Mouse (Mus musculus) liver, adult 2 months (tissue): Measurements from ENCODE around the gene Lama2. TPM values are rescaled to one million over a fixed set of nuclear protein-coding genes. Genes with fewer than 3 reads are reported as not detected.
"Not testable (repeated sequence)": the region's sequence is repeated elsewhere in the genome, so short reads cannot be mapped to it uniquely, and the experiment has no call there.

Experiments used
- DNase-seq: peaks from one replicate; pipeline ENCODE4 v3.0.0-alpha.2; 2011; ENCODE audit warnings: low read depth, low spot score; ENCODE audit errors: extremely low read depth
- H3K27ac ChIP-seq: fragments of 200-500 bp; replicated peaks from 2 replicates; pipeline ENCODE4 v1.5.1; 2012; ENCODE audit warnings: low read depth, mild to moderate bottlenecking, control low read depth, inconsistent platforms, low read length; ENCODE audit not compliant: insufficient read depth
- H3K27me3 ChIP-seq: fragments of 200-500 bp; 2 replicates; pipeline ENCODE4 v1.6.1; 2012; ENCODE audit warnings: mild to moderate bottlenecking, moderate library complexity, low read length, inconsistent platforms; ENCODE audit not compliant: control insufficient read depth, insufficient read depth
- H3K36me3 ChIP-seq: fragments of 200-500 bp; 2 replicates; pipeline ENCODE4 v1.6.1; 2012; ENCODE audit warnings: low read length, inconsistent platforms; ENCODE audit not compliant: control insufficient read depth, insufficient read depth
- H3K4me1 ChIP-seq: fragments of 200-500 bp; 2 replicates; pipeline ENCODE4 v1.6.1; 2011; ENCODE audit warnings: low read length; ENCODE audit not compliant: control insufficient read depth, insufficient read depth
- H3K4me3 ChIP-seq: fragments of 200-500 bp; 2 replicates; pipeline ENCODE4 v1.5.1; 2011; ENCODE audit warnings: low read depth, mild to moderate bottlenecking, control low read depth, low read length, moderate library complexity; ENCODE audit not compliant: insufficient read depth
- H3K79me2 ChIP-seq: fragments of 200-500 bp; 2 replicates; pipeline ENCODE4 v1.6.1; 2012; ENCODE audit warnings: inconsistent platforms, mild to moderate bottlenecking, low read length, moderate library complexity; ENCODE audit not compliant: control insufficient read depth, insufficient read depth
- H3K9ac ChIP-seq: fragments of 200-500 bp; 2 replicates; pipeline ENCODE4 v1.6.1; 2012; ENCODE audit warnings: low read depth, mild to moderate bottlenecking, control low read depth, inconsistent platforms, low read length
- CTCF ChIP-seq: fragments of 200-500 bp; IDR thresholded peaks from 2 replicates; pipeline ENCODE4 v1.5.1; 2011; ENCODE audit warnings: low read depth, low read length, control low read depth
- POLR2A ChIP-seq: fragments of 200-500 bp; IDR thresholded peaks from 2 replicates; pipeline ENCODE4 v1.6.1; 2011; ENCODE audit warnings: low read length, control low read depth; ENCODE audit not compliant: insufficient read depth; ENCODE audit errors: extremely low read depth
- WGBS: fragments of 180-500 bp; shearing (Covaris S2); methylation state at CpG from one replicate; pipeline ENCODE4 v1.1.7; 2018; 5-methylcytosine and 5-hydroxymethylcytosine counted together
- polyA plus RNA-seq: library from polyadenylated mRNA; depleted of rRNA; stranded (reverse); fragments of >200 nt; gene quantifications from 2 replicates; pipeline ENCODE4 v1.2.3, GENCODE M21; 2012
- total RNA-seq: library from RNA; depleted of rRNA; stranded (reverse); fragments of >200 nt; gene quantifications from 2 replicates; pipeline ENCODE4 v1.2.3, GENCODE M21; 2014

The Lama2 gene
- total and polyA plus RNA-seq, 2 experiments = 1.1 to 1.9 TPM

DNA sequence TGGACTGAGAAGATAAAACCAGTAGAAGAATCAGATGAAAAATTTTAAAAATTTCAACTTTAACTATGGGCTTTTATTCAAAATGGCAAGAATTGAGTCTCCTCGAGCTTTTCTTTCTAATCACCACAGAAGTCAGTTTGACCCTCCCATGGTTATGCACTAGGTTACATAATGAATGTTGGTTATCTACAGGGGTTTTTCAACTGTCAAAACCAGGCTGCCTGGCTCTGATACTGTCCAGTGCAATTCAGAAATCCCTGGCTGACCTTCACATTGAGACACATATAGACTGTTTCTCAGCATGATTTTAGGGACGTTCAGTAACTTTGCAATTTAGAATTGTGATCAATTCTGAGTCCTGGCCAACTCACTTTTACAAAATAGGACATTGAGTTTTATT is 671.2 kb downstream of the Lama2 start:
- H3K4me3 ChIP-seq = no peak overlapping the region
- no peak overlapping the region for H3K27ac ChIP-seq
- H3K36me3 ChIP-seq = no peaks in the 10 kb centered on the region
- no peak overlapping the region for H3K9ac ChIP-seq
- H3K27me3 ChIP-seq = no peaks in the 10 kb centered on the region
- WGBS = 34% methylated on average over 2 of the region's 2 CpGs
- no peak for DNase-seq
- H3K79me2 ChIP-seq = no peaks in the 10 kb centered on the region
- TF ChIP-seq CTCF = no peak
- no peak for TF ChIP-seq POLR2A
- H3K4me1 ChIP-seq = no peaks in the 10 kb centered on the region

DNA sequence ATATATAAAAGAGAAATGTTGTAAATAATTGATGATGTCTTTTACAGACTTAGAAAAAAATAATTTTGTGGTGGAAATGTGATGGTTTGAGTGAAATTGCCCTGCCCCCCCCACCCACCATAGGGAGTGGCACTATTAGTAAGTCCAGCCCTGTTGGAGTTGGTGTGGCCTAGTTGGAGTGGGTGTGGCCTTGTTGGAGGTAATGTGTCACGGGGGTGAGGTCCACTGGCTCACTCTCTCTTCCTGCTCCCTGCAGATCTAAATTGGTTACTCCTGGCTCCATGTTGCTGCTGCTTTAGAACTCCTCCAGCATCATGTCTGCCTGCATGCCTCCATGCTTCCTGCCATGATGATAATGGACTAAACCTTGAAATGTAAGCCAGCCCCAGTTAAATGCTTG is 680.0 kb downstream of the Lama2 start:
- Histone ChIP-seq H3K9ac (no peak overlapping the region), H3K4me3 (no peak overlapping the region), H3K79me2 (no peaks in the 10 kb centered on the region), H3K4me1 (no peaks in the 10 kb centered on the region), H3K27me3 (no peaks in the 10 kb centered on the region), H3K36me3 (no peaks in the 10 kb centered on the region), H3K27ac (no peak overlapping the region)
- no peak for DNase-seq
- TF ChIP-seq CTCF (no peak), POLR2A (no peak)
- 84% methylated on average over 1 of the region's 1 CpGs for WGBS

DNA sequence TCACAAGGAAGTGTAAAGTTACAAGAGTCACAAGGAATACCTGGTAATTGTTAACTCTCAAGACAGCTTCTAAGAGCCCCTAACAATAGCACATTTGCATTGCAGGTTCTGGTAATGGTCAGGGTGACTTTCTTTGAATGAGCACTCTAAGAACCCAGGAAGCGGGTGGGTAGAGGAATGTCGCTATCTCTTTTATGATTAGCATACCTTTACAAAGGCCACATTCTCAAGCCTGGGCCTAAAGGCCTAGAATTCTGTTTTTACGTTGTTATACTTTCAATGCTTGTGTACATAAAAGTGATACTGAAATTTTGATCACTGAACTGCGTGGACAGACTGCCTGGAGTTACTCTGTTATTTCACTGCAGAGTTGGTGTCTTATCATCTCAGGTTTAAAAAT is 681.1 kb downstream of the Lama2 start:
- not testable (repeated sequence) for H3K79me2 ChIP-seq, H3K27ac ChIP-seq, H3K4me3 ChIP-seq, H3K9ac ChIP-seq, H3K36me3 ChIP-seq, H3K4me1 ChIP-seq, DNase-seq, H3K27me3 ChIP-seq
- 92% methylated on average over 4 of the region's 4 CpGs for WGBS

DNA sequence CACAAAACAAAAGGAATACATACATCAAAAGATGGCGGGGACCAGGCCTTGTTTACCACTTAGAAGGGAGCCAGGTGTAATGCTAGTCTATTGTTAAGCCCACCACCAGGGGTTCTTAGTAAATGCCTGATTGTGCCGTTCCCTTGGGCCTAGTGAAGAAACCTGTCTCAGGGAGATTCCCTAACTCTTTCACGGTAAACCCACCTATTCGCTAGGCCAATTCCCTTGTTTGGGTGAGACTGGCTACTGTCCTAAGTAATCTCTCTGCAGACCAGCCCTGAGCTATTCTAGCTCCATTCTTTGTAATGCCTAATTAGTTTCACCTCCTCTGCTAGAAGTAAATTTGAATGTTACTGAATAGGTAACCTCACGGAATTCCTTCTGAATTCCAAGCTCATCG is 683.5 kb downstream of the Lama2 start:
- not testable (repeated sequence) for H3K27ac ChIP-seq, H3K4me3 ChIP-seq, DNase-seq, H3K79me2 ChIP-seq, H3K27me3 ChIP-seq, H3K9ac ChIP-seq, H3K36me3 ChIP-seq, H3K4me1 ChIP-seq
- 95% methylated on average over 6 of the region's 6 CpGs for WGBS
